Mouse (Mus musculus): Measurements from ENCODE around the gene Khk. TPM values are rescaled to one million over a fixed set of nuclear protein-coding genes. Genes with fewer than 3 reads are reported as not detected.

Khk gene
- polyA plus RNA-seq, 1 experiment from 2014 or later: 9.1 TPM

- 87% methylated on average over 2 of the region's 2 CpGs for WGBS
- peaks cover 16% of the 10 kb centered on the region; the same call in 1 of the 2 replicates for H3K27me3 ChIP-seq
- no peak for ATAC-seq (ENCODE audit: low FRiP score)
- H3K27ac ChIP-seq: peak overlapping the region; percentile 94; the same call in 1 of the 2 replicates
- no peak overlapping the region for H3K4me3 ChIP-seq
- H3K9me3 ChIP-seq: no peaks in the 10 kb centered on the region
- peak overlapping the region; percentile 95; the same call in 1 of the 2 replicates for H3K9ac ChIP-seq
- peak overlapping the region; percentile 79 for H3K4me2 ChIP-seq
- peaks cover 18% of the 10 kb centered on the region for H3K36me3 ChIP-seq
- peaks cover 24% of the 10 kb centered on the region for H3K4me1 ChIP-seq (replicated peaks)
These were observed 39.6 kb downstream of the Khk start for GRCm38 (mm10) chr5:30960814-30961213.

- Histone ChIP-seq H3K4me1 (replicated peaks) (peaks cover 24% of the 10 kb centered on the region), H3K27me3 (peaks cover 16% of the 10 kb centered on the region; the same call in 1 of the 2 replicates), H3K9ac (no peak overlapping the region), H3K27ac (no peak overlapping the region), H3K9me3 (no peaks in the 10 kb centered on the region), H3K36me3 (peaks cover 15% of the 10 kb centered on the region), H3K4me2 (no peak overlapping the region), H3K4me3 (no peak overlapping the region)
- no peak for ATAC-seq (ENCODE audit: low FRiP score)
- WGBS: 84% methylated on average over 10 of the region's 10 CpGs
These were observed 40.6 kb downstream of the Khk start for GRCm38 (mm10) chr5:30961545-30962505.

- ATAC-seq (ENCODE audit: low FRiP score): no peak
- no peak overlapping the region for H3K27ac ChIP-seq
These were observed 42.7 kb downstream of the Khk start for GRCm38 (mm10) chr5:30963916-30964315.

GRCm38 (mm10) chr5:30966189-30966588, 45.0 kb downstream of the Khk start:
- 92% methylated on average over 4 of the region's 4 CpGs for WGBS

More at GRCm38 (mm10) chr5:30963916-30964315, 42.7 kb downstream of the Khk start:
- whole genome bisulfite sequencing: 69% methylated on average over 3 of the region's 3 CpGs
- no peak overlapping the region for H3K4me2 ChIP-seq
- no peak overlapping the region for H3K9ac ChIP-seq
- no peaks in the 10 kb centered on the region for H3K9me3 ChIP-seq
- H3K27me3 ChIP-seq: peaks cover 23% of the 10 kb centered on the region; the same call in 1 of the 2 replicates
- H3K36me3 ChIP-seq: no peaks in the 10 kb centered on the region
- H3K4me3 ChIP-seq: no peak overlapping the region
- peaks cover 7% of the 10 kb centered on the region for H3K4me1 ChIP-seq (replicated peaks)

GRCm38 (mm10) chr5:30968416-30968815, 47.2 kb downstream of the Khk start, which contains the start of gene Tcf23:
TSS of gene Tcf23 (plus strand) at chr5:30968662.
- WGBS: 73% methylated on average over 8 of the region's 8 CpGs
- Histone ChIP-seq H3K4me2 (no peak within 1 kb of the TSS), H3K9me3 (no peaks in the 10 kb centered on the region), H3K27me3 (peaks cover 19% of the 10 kb centered on the region; the same call in 1 of the 2 replicates), H3K4me1 (replicated peaks) (no peaks in the 10 kb centered on the region), H3K27ac (no peak within 1 kb of the TSS), H3K36me3 (no peaks in the 10 kb centered on the region), H3K9ac (no peak within 1 kb of the TSS), H3K4me3 (no peak within 1 kb of the TSS)
- no peak for ATAC-seq (ENCODE audit: low FRiP score)

More at GRCm38 (mm10) chr5:30966189-30966588, 45.0 kb downstream of the Khk start:
- ATAC-seq (ENCODE audit: low FRiP score): no peak
- H3K4me2 ChIP-seq: no peak overlapping the region
- H3K27ac ChIP-seq: no peak overlapping the region
- H3K4me3 ChIP-seq: no peak overlapping the region
- no peak overlapping the region for H3K9ac ChIP-seq
- H3K36me3 ChIP-seq: no peaks in the 10 kb centered on the region
- H3K27me3 ChIP-seq: peaks cover 23% of the 10 kb centered on the region; the same call in 1 of the 2 replicates
- no peaks in the 10 kb centered on the region for H3K9me3 ChIP-seq
- H3K4me1 ChIP-seq (replicated peaks): no peaks in the 10 kb centered on the region

GRCm38 (mm10) chr5:30969440-30969839, 48.2 kb downstream of the Khk start:
- no peak overlapping the region for H3K9ac ChIP-seq
- H3K36me3 ChIP-seq: no peaks in the 10 kb centered on the region

GRCm38 (mm10) chr5:30974870-30975656, 53.8 kb downstream of the Khk start:
- no peaks in the 10 kb centered on the region for H3K27me3 ChIP-seq
- no peak overlapping the region; the same call in 1 of the 2 replicates for H3K9ac ChIP-seq
- 70% methylated on average over 9 of the region's 9 CpGs for WGBS
- no peaks in the 10 kb centered on the region for H3K36me3 ChIP-seq
- no peak overlapping the region for H3K27ac ChIP-seq
- no peak for ATAC-seq (ENCODE audit: low FRiP score)
- H3K4me1 ChIP-seq (replicated peaks): no peaks in the 10 kb centered on the region
- no peaks in the 10 kb centered on the region for H3K9me3 ChIP-seq
- H3K4me2 ChIP-seq: no peak overlapping the region
- no peak overlapping the region for H3K4me3 ChIP-seq

More at GRCm38 (mm10) chr5:30969440-30969839, 48.2 kb downstream of the Khk start:
- H3K27me3 ChIP-seq: peaks cover 16% of the 10 kb centered on the region; the same call in 1 of the 2 replicates
- H3K4me2 ChIP-seq: no peak overlapping the region
- 82% methylated on average over 2 of the region's 2 CpGs for WGBS
- H3K4me3 ChIP-seq: no peak overlapping the region
- no peak for ATAC-seq (ENCODE audit: low FRiP score)
- H3K4me1 ChIP-seq (replicated peaks): no peaks in the 10 kb centered on the region
- H3K9me3 ChIP-seq: no peaks in the 10 kb centered on the region
- no peak overlapping the region for H3K27ac ChIP-seq

Other genes with a start within 250 kb of the Khk start
- 180 and 199 TPM in 2 replicates for gene Dpysl5, start 209.9 kb upstream of the Khk start, polyA plus RNA-seq (2015; fragmentation: Nextera tagmentation; extraction: Ambion mirVana)
- gene Mapre3, start 106.8 kb upstream of the Khk start, polyA plus RNA-seq (2015; fragmentation: Nextera tagmentation; extraction: Ambion mirVana): 108 and 115 TPM in 2 replicates
- gene Tmem214, start 53.4 kb upstream of the Khk start, polyA plus RNA-seq (2015; fragmentation: Nextera tagmentation; extraction: Ambion mirVana): 59.5 and 61.9 TPM in 2 replicates
- gene Agbl5, start 32.7 kb upstream of the Khk start, polyA plus RNA-seq (2015; fragmentation: Nextera tagmentation; extraction: Ambion mirVana): 23.6 and 24.8 TPM in 2 replicates
- gene Ost4, start 13.6 kb upstream of the Khk start, polyA plus RNA-seq (2015; fragmentation: Nextera tagmentation; extraction: Ambion mirVana): 272 and 289 TPM in 2 replicates
- gene Emilin1, start 8.0 kb upstream of the Khk start, polyA plus RNA-seq (2015; fragmentation: Nextera tagmentation; extraction: Ambion mirVana): 23.6 and 30.2 TPM in 2 replicates
- 30.3 and 34.1 TPM in 2 replicates for gene Cgref1, start 24.2 kb downstream of the Khk start, polyA plus RNA-seq (2015; fragmentation: Nextera tagmentation; extraction: Ambion mirVana)
- gene Preb, start 38.9 kb downstream of the Khk start, polyA plus RNA-seq (2015; fragmentation: Nextera tagmentation; extraction: Ambion mirVana): 110 and 112 TPM in 2 replicates
- gene Tcf23, start 47.2 kb downstream of the Khk start, polyA plus RNA-seq (2015; fragmentation: Nextera tagmentation; extraction: Ambion mirVana): 0.04 TPM in 1 of 2 replicates, not detected in the other
- 165 and 184 TPM in 2 replicates for gene Atraid, start 126.9 kb downstream of the Khk start, polyA plus RNA-seq (2015; fragmentation: Nextera tagmentation; extraction: Ambion mirVana)
- gene Slc5a6, start 127.5 kb downstream of the Khk start, polyA plus RNA-seq (2015; fragmentation: Nextera tagmentation; extraction: Ambion mirVana): 18.1 and 20.3 TPM in 2 replicates
- 13.7 and 14.7 TPM in 2 replicates for gene Cad, start 133.3 kb downstream of the Khk start, polyA plus RNA-seq (2015; fragmentation: Nextera tagmentation; extraction: Ambion mirVana)
- not detected in 2 replicates for gene Dnajc5g, start 184.9 kb downstream of the Khk start, polyA plus RNA-seq (2015; fragmentation: Nextera tagmentation; extraction: Ambion mirVana)
- gene Slc30a3, start 186.8 kb downstream of the Khk start, polyA plus RNA-seq (2015; fragmentation: Nextera tagmentation; extraction: Ambion mirVana): 30.5 and 35.0 TPM in 2 replicates
- gene Trim54, start 195.3 kb downstream of the Khk start, polyA plus RNA-seq (2015; fragmentation: Nextera tagmentation; extraction: Ambion mirVana): 0.16 TPM in 1 of 2 replicates, not detected in the other
- not detected in 2 replicates for gene Ucn, start 217.4 kb downstream of the Khk start, polyA plus RNA-seq (2015; fragmentation: Nextera tagmentation; extraction: Ambion mirVana)
- gene Mpv17, start 232.8 kb downstream of the Khk start, polyA plus RNA-seq (2015; fragmentation: Nextera tagmentation; extraction: Ambion mirVana): 54.2 and 58.2 TPM in 2 replicates